Mouse (Mus musculus): ENCODE measurements around the gene Renbp. TPM values are rescaled to one million over a fixed set of nuclear protein-coding genes. Genes with fewer than 3 reads are reported as not detected.
A peak's percentile ranks its signal among the peaks of the same experiment; 100 is the strongest.

Gene Renbp
- 21.2 and 22.9 TPM in 2 replicates for polyA plus RNA-seq (2016; fragmentation: Nextera tagmentation; extraction: Ambion mirVana)

DNA sequence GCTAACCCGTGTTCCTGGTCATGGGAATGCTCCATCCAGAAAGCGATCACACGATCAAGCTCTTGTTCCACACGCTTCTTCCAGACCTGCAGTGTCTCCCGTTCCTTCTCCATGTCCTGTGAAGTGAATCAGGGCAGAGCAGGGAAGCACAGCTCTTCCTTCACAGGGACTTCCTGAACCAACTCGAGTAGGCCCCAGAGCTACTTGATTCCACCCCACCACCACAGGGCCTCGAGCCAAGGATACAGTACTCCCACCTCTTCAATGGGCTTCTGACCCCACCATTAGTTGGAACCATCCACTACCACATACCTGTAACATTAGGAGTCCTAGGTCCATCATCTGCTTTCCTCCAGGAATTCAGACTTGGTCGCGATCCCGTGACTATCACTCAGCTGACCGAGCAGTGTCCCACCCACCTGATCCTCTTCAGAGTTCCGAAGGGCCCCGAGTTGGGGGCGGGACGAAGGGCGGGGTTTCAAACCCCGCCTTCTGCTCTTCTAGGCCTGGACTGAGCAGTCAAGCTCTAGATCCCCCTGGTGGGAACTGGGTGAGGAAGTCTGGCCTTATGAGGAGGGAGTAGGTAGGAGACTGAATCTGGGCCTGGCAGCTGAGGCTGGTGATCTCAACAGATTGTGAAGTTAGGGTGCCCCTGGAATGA, at the start of gene Renbp:
TSS of gene Renbp (minus strand) at position 449 of the 661 bp plus-strand sequence.
- H3K4me3 ChIP-seq = peak within 1 kb of the TSS; percentile 36
- 37% methylated on average over 17 of the region's 17 CpGs for WGBS (ENCODE audit: insufficient replicate concordance)
- ATAC-seq = peak; percentile 95
- H3K4me2 ChIP-seq = peak within 1 kb of the TSS; percentile 60
- H3K36me3 ChIP-seq = no peaks in the 10 kb centered on the region
- H3K9me3 ChIP-seq (replicated peaks) = no peaks in the 10 kb centered on the region
- H3K4me1 ChIP-seq = peaks cover 34% of the 10 kb centered on the region
- H3K27me3 ChIP-seq (replicated peaks) = no peaks in the 10 kb centered on the region
- no peak within 1 kb of the TSS for H3K27ac ChIP-seq
- peak within 1 kb of the TSS; percentile 44; the same call in 1 of the 2 replicates for H3K9ac ChIP-seq

DNA sequence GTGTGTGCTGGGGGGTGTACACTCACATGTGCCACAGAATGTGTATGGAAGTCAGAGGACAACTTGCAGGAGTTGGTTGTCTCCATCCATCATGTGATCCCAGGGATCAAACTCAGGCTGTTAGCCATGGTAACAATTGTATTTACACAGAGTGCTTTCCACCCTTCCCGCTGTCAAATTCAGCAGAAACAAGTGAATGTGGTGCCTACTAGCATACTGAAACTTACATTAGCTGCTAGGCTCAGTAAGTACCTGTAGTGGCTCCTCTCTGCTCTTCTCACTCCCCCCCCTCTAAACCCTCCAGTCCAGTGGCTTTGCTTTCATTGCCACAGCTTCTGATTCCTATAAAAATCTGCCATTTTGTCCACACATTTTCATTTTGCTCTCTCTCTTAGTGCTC, 47.1 kb upstream of the Renbp start:
- Histone ChIP-seq H3K4me2 (no peak overlapping the region), H3K4me3 (no peak overlapping the region), H3K9ac (no peak overlapping the region), H3K27me3 (replicated peaks) (no peaks in the 10 kb centered on the region; the same call in 1 of the 2 replicates), H3K27ac (no peak overlapping the region), H3K9me3 (replicated peaks) (no peaks in the 10 kb centered on the region), H3K4me1 (no peaks in the 10 kb centered on the region), H3K36me3 (no peaks in the 10 kb centered on the region)
- ATAC-seq = no peak
- WGBS (ENCODE audit: insufficient replicate concordance) = 83% methylated on average over 1 of the region's 1 CpGs

- Histone ChIP-seq H3K4me3 (no peak overlapping the region), H3K9me3 (replicated peaks) (no peaks in the 10 kb centered on the region), H3K36me3 (no peaks in the 10 kb centered on the region), H3K9ac (no peak overlapping the region), H3K27me3 (replicated peaks) (no peaks in the 10 kb centered on the region; the same call in 1 of the 2 replicates), H3K4me2 (no peak overlapping the region), H3K27ac (peak overlapping the region; percentile 17; the same call in 1 of the 2 replicates), H3K4me1 (peaks cover 11% of the 10 kb centered on the region)
- no peak for ATAC-seq
- WGBS (ENCODE audit: insufficient replicate concordance) = 83% methylated on average over 2 of the region's 2 CpGs
Measured at GRCm38 (mm10) chrX:73976283-73976682, 45.6 kb upstream of the Renbp start.

DNA sequence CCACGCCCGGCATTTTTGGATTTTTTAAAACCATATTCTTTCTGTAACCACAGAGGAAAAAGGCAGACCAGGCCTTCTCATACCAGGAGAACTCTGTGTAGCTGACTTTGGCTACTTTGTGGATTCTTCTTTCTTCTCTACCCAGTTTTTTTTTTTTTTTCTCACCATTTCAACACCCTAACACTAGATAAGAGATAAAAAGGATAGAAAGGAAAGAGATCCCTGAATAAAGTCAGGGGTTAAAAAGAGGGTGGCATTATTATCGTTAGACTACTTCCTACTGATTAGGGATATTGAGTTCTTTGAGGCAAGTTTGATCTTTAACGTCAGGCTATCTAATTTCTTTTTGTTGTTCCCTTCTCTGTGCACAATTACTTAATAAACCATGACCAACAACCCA, 42.1 kb upstream of the Renbp start:
- no peak for ATAC-seq
- H3K27me3 ChIP-seq (replicated peaks) = no peaks in the 10 kb centered on the region
- no peak overlapping the region for H3K27ac ChIP-seq
- H3K9me3 ChIP-seq (replicated peaks) = no peaks in the 10 kb centered on the region
- H3K4me1 ChIP-seq = peaks cover 35% of the 10 kb centered on the region
- H3K36me3 ChIP-seq = no peaks in the 10 kb centered on the region
- H3K4me3 ChIP-seq = no peak overlapping the region
- H3K9ac ChIP-seq = no peak overlapping the region
- WGBS (ENCODE audit: insufficient replicate concordance) = 50% methylated on average over 4 of the region's 4 CpGs
- no peak overlapping the region for H3K4me2 ChIP-seq

DNA sequence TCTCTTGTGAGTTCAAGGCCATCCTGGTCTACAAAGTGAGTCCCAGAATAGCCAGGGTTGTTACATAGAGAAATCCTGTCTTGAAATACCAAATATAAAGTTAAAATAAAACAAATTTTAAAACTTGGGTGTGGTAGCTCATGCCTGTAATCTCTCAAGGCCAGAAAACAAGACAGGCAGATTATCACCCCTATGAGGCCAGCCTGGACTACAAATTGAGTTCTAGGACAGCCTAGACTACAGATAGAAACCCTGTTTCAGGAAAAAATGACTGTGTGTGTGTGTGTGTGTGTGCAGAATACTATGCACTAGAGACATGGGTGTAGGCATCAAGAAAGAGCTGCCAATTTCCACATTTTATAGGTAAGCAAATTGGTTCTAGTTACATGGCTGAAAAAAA, 40.1 kb upstream of the Renbp start:
- peak; percentile 48 for ATAC-seq
- Histone ChIP-seq H3K27me3 (replicated peaks) (peaks cover 9% of the 10 kb centered on the region; the same call in 1 of the 2 replicates), H3K9me3 (replicated peaks) (no peaks in the 10 kb centered on the region), H3K4me2 (peak overlapping the region; percentile 53), H3K27ac (peak overlapping the region; percentile 99), H3K36me3 (no peaks in the 10 kb centered on the region), H3K9ac (peak overlapping the region; percentile 35; the same call in 1 of the 2 replicates), H3K4me1 (peaks cover 35% of the 10 kb centered on the region), H3K4me3 (no peak overlapping the region)

GRCm38 (mm10) chrX:73969729-73970128, 39.1 kb upstream of the Renbp start:
- H3K4me3 ChIP-seq = no peak overlapping the region
- WGBS (ENCODE audit: insufficient replicate concordance) = 12% methylated on average over 2 of the region's 2 CpGs
- ATAC-seq = peak; percentile 64
- H3K9me3 ChIP-seq (replicated peaks) = no peaks in the 10 kb centered on the region
- H3K27me3 ChIP-seq (replicated peaks) = peaks cover 9% of the 10 kb centered on the region; the same call in 1 of the 2 replicates
- H3K9ac ChIP-seq = peak overlapping the region; percentile 48; the same call in 1 of the 2 replicates
- peaks cover 35% of the 10 kb centered on the region for H3K4me1 ChIP-seq
- peak overlapping the region; percentile 53 for H3K4me2 ChIP-seq
- no peaks in the 10 kb centered on the region for H3K36me3 ChIP-seq
- H3K27ac ChIP-seq = peak overlapping the region; percentile 99

GRCm38 (mm10) chrX:73969167-73969566, 38.5 kb upstream of the Renbp start:
- Histone ChIP-seq H3K27ac (peak overlapping the region; percentile 99), H3K9ac (0 out of 2 replicates have a peak overlapping the region, but pooled peaks have one; percentile 48), H3K4me1 (peaks cover 40% of the 10 kb centered on the region), H3K9me3 (replicated peaks) (no peaks in the 10 kb centered on the region), H3K36me3 (peaks cover 3% of the 10 kb centered on the region), H3K4me2 (peak overlapping the region; percentile 53), H3K4me3 (no peak overlapping the region), H3K27me3 (replicated peaks) (peaks cover 9% of the 10 kb centered on the region; the same call in 1 of the 2 replicates)
- 38% methylated on average over 1 of the region's 1 CpGs for WGBS (ENCODE audit: insufficient replicate concordance)
- peak; percentile 26; the same call in 1 of the 2 replicates for ATAC-seq

DNA sequence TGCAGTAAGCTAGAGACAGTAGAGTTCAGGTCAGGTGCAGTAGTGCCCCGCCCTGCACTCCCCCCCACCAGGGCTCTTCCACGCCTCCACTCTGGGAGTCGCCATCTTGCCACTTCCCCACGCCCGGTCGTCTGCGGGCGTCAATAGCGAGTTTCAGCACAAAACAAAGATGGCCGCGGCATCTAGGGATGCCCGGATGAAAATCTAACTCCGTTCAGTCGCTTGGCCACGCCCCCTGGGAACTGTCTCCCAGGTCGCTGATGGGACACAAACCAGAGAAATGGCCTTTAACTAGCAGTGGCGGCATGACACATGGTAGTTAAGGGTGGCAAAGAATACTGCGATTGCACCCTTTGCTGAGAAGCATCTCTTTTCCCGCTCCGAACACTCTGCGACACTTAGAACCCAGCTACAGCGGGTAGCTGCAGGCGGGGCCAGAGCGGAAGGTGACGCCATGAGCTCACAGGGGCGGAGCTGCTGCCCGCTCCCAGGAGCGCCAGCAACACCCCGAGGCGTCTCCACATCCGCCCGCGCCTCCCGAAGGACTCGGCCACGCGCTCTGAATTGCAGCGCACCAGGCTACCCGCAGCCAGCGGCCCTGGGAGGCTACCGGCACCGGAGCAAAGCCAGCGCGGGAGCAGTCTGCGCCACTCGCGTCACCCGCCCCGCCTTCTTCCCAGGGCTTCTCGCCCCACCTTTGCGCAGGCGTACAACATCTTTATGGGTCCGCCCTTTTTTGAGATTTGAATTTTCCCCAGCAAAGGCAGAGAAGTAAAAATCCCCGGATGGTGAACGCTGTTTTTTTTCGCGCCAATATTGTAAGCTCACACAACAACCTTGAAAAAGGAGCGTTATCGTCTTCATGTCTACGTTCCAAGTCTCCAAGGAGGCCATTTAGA, 36.8 kb upstream of the Renbp start:
- WGBS (ENCODE audit: insufficient replicate concordance) = 3% methylated on average over 60 of the region's 60 CpGs
- peak overlapping the region; percentile 78 for H3K4me2 ChIP-seq
- peak overlapping the region; percentile 82 for H3K4me3 ChIP-seq
- H3K9ac ChIP-seq = peak overlapping the region; percentile 86
- H3K36me3 ChIP-seq = peaks cover 20% of the 10 kb centered on the region
- H3K27me3 ChIP-seq (replicated peaks) = peaks cover 12% of the 10 kb centered on the region; the same call in 1 of the 2 replicates
- H3K9me3 ChIP-seq (replicated peaks) = no peaks in the 10 kb centered on the region
- peaks cover 58% of the 10 kb centered on the region for H3K4me1 ChIP-seq
- H3K27ac ChIP-seq = peak overlapping the region; percentile 99
- ATAC-seq = peak; percentile 76

- ATAC-seq = peak; percentile 42
- peak within 1 kb of the TSS; percentile 82 for H3K4me3 ChIP-seq
- peak within 1 kb of the TSS; percentile 99 for H3K27ac ChIP-seq
- H3K4me2 ChIP-seq = peak within 1 kb of the TSS; percentile 78
- peaks cover 58% of the 10 kb centered on the region for H3K4me1 ChIP-seq
- peaks cover 29% of the 10 kb centered on the region for H3K36me3 ChIP-seq
- H3K9me3 ChIP-seq (replicated peaks) = no peaks in the 10 kb centered on the region
- H3K27me3 ChIP-seq (replicated peaks) = peaks cover 12% of the 10 kb centered on the region; the same call in 1 of the 2 replicates
- WGBS (ENCODE audit: insufficient replicate concordance) = 7% methylated on average over 58 of the region's 58 CpGs
- H3K9ac ChIP-seq = peak within 1 kb of the TSS; percentile 86
Measured at GRCm38 (mm10) chrX:73966248-73967176, 35.9 kb upstream of the Renbp start, which contains the start of gene Hcfc1. Hcfc1 (minus strand) TSS chrX:73966357.

- H3K4me1 ChIP-seq = peaks cover 48% of the 10 kb centered on the region
- peak overlapping the region; percentile 86 for H3K9ac ChIP-seq
- no peak for ATAC-seq
- no peaks in the 10 kb centered on the region for H3K9me3 ChIP-seq (replicated peaks)
- H3K27me3 ChIP-seq (replicated peaks) = peaks cover 12% of the 10 kb centered on the region; the same call in 1 of the 2 replicates
- WGBS (ENCODE audit: insufficient replicate concordance) = 9% methylated on average over 20 of the region's 20 CpGs
- H3K4me3 ChIP-seq = peak overlapping the region; percentile 82
- H3K27ac ChIP-seq = peak overlapping the region; percentile 99
- H3K4me2 ChIP-seq = peak overlapping the region; percentile 78
- H3K36me3 ChIP-seq = peaks cover 41% of the 10 kb centered on the region
Measured at GRCm38 (mm10) chrX:73965307-73965706, 34.7 kb upstream of the Renbp start.

DNA sequence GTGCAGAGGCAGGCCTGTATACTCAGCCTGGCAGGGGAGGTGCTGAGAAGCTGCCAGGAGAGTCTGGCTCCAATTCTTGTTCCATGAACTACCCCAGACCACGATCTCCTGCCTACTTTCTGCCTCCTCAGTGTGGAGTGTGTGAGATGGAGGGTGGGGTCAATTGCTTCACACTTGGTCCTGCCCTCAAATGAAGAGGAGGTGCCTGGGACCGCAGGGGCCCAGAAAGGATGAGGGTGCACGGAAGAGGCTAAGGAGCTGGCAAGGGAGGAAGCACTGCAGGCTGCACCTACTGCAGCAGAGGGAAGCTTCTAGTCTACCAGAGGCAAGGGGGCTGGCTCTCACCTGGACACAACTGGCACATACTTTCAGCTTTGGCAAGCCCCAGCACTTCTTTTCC, 33.7 kb upstream of the Renbp start:
- H3K27ac ChIP-seq = peak overlapping the region; percentile 99
- H3K27me3 ChIP-seq (replicated peaks) = peaks cover 12% of the 10 kb centered on the region; the same call in 1 of the 2 replicates
- H3K9me3 ChIP-seq (replicated peaks) = no peaks in the 10 kb centered on the region
- peak; percentile 67 for ATAC-seq
- 22% methylated on average over 3 of the region's 3 CpGs for WGBS (ENCODE audit: insufficient replicate concordance)
- peak overlapping the region; percentile 78 for H3K4me2 ChIP-seq
- peak overlapping the region; percentile 82 for H3K4me3 ChIP-seq
- peaks cover 42% of the 10 kb centered on the region for H3K4me1 ChIP-seq
- peaks cover 51% of the 10 kb centered on the region for H3K36me3 ChIP-seq
- peak overlapping the region; percentile 86 for H3K9ac ChIP-seq

Data from liver, embryonic 12.5 days (tissue).